Mouse (Mus musculus) MEL (cell line): Measurements from ENCODE around the gene Hspa5.
A peak's percentile ranks its signal among the peaks of the same experiment; 100 is the strongest.

Experiments
- CHD2 ChIP-seq: IDR thresholded peaks from 2 replicates; pipeline ENCODE4 v1.6.1; 2011; ENCODE audit warnings: low read length, improper control_type of control experiment
- CTCF ChIP-seq, 3 experiments: IDR thresholded peaks in 2 of 3; conservative IDR thresholded peaks in 1 of 3; 2 replicates each; pipeline ENCODE4 v1.5.1; 2011 to 2012; ENCODE audit warnings: low read length in 3 of 3, low read depth in 2 of 3, mild to moderate bottlenecking in 2 of 3, improper control_type of control experiment in 1 of 3, inconsistent platforms in 1 of 3, mixed read lengths in 1 of 3, moderate library complexity in 1 of 3; ENCODE audit not compliant: control insufficient read depth in 1 of 3, insufficient read depth in 1 of 3, poor library complexity in 1 of 3, severe bottlenecking in 1 of 3
- E2F4 ChIP-seq: IDR thresholded peaks from 2 replicates; pipeline ENCODE4 v1.6.1; 2011; ENCODE audit warnings: low read depth, low read length, improper control_type of control experiment, borderline replicate concordance
- EP300 ChIP-seq, 2 experiments: IDR thresholded peaks; 2 replicates each; pipeline ENCODE4 v1.6.1; 2011; ENCODE audit warnings: improper control_type of control experiment in 2 of 2, low read length in 2 of 2, low read depth in 1 of 2, mild to moderate bottlenecking in 1 of 2
- MEF2A ChIP-seq: IDR thresholded peaks from 2 replicates; pipeline ENCODE4 v1.6.1; 2014; ENCODE audit warnings: low read depth, mild to moderate bottlenecking, inconsistent platforms, low read length, improper control_type of control experiment; ENCODE audit not compliant: poor library complexity, insufficient replicate concordance, severe bottlenecking; ENCODE audit errors: extremely low read depth
- MYC ChIP-seq: IDR thresholded peaks from 2 replicates; pipeline ENCODE4 v1.6.1; 2011; ENCODE audit warnings: low read depth, mild to moderate bottlenecking, low read length, improper control_type of control experiment, moderate library complexity
- NRF1 ChIP-seq: IDR thresholded peaks from 2 replicates; pipeline ENCODE4 v1.6.1; 2014; ENCODE audit warnings: low read depth, mild to moderate bottlenecking, inconsistent platforms, low read length, improper control_type of control experiment, moderate library complexity; ENCODE audit not compliant: poor library complexity, insufficient read depth, severe bottlenecking
- POLR2A ChIP-seq, 2 experiments: IDR thresholded peaks; 2 replicates each; pipeline ENCODE4 v1.6.1; 2011 to 2012; ENCODE audit warnings: low read length in 2 of 2, mild to moderate bottlenecking in 2 of 2, control low read depth in 1 of 2, improper control_type of control experiment in 1 of 2, low read depth in 1 of 2, moderate library complexity in 1 of 2; ENCODE audit not compliant: control insufficient read depth in 1 of 2, insufficient read depth in 1 of 2, poor library complexity in 1 of 2
- TCF12 ChIP-seq: IDR thresholded peaks from 2 replicates; pipeline ENCODE4 v1.6.1; 2014; ENCODE audit warnings: low read depth, mild to moderate bottlenecking, inconsistent platforms, low read length, improper control_type of control experiment, moderate library complexity
- ZKSCAN1 ChIP-seq: IDR thresholded peaks from 2 replicates; pipeline ENCODE4 v1.6.1; 2012; ENCODE audit warnings: low read depth, mild to moderate bottlenecking, inconsistent platforms, low read length, improper control_type of control experiment, moderate library complexity
- ZNF384 ChIP-seq: IDR thresholded peaks from 2 replicates; pipeline ENCODE4 v1.6.1; 2012; ENCODE audit warnings: low read depth, mild to moderate bottlenecking, inconsistent platforms, low read length, improper control_type of control experiment

DNA sequence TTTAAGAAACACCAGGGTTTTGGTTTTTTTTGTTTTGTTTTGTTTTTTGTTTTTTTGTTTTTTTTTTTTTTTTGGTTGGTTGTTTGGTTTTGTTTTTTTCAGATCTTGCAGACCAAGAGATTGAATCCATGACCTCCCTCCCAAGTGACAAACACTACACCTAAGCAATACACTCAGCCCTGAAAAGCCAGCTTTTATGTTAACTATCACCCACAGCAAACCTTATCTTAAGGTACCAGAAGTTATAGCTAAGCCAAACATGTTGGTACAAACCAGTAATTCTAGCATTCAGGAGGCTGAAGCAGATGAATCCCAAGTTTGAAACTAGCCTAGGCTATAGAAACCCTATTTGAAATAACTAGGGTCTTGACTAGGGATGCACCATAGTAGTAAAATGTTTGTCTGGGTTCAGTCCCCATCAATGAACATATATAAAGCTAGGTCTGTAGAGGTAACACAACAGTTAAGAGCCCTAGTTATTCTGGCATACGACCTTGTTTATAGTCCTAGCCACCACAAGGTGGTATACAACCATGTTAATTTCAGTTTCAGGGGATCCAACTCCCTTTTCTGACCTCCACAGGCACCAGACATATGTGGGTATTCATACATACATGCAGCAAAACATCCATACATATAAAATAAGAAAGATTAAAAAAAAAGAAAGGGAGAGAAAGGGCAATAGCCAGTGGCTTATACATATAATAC lies 31.9 kb upstream of the Hspa5 start:
- TF ChIP-seq EP300 (IDR thresholded peaks at IDR 0.05; ENCODE audit: low read depth in 1 of 2, low read length in 2 of 2) = peak; percentile 80
- no peak for TF ChIP-seq CHD2
- TF ChIP-seq MYC = no peak
- TF ChIP-seq POLR2A (IDR thresholded peaks at IDR 0.05; ENCODE audit: control insufficient read depth in 1 of 2, insufficient read depth in 1 of 2, low read depth in 1 of 2, low read length in 2 of 2, poor library complexity in 1 of 2) = no peak
- TF ChIP-seq ZKSCAN1 = no peak
- no peak for TF ChIP-seq NRF1
- no peak for TF ChIP-seq CTCF (IDR thresholded peaks at IDR 0.05 in 2 of 3, conservative IDR thresholded peaks at IDR 0.05 in 1 of 3; ENCODE audit: control insufficient read depth in 1 of 3, insufficient read depth in 1 of 3, low read depth in 2 of 3, low read length in 3 of 3, poor library complexity in 1 of 3, severe bottlenecking in 1 of 3)
- no peak for TF ChIP-seq E2F4
- peak; percentile 66 for TF ChIP-seq ZNF384
- TF ChIP-seq TCF12 = peak; percentile 84
- TF ChIP-seq MEF2A = no peak
